Mouse (Mus musculus) adrenal gland, adult 18-20 months (tissue): ENCODE results near the gene Naf1. TPM values are rescaled to one million over a fixed set of nuclear protein-coding genes. Genes with fewer than 3 reads are reported as not detected.

ENCODE experiments used
- DNase-seq, 2 experiments: peaks; one replicate each; pipeline ENCODE4 v3.0.0; 2021 to 2022; ENCODE audit warnings: low spot score in 2 of 2
- long read RNA-seq, 2 experiments: library from polyadenylated mRNA; stranded (forward); transcript quantifications; one replicate each; pipeline ENCODE4 v2.0.0; 2021
- total RNA-seq, 2 experiments: library from RNA; stranded (reverse); gene quantifications; 1 replicate in 1 of 2; 2 replicates in 1 of 2; pipeline ENCODE4 v1.2.3; 2021

Naf1 gene
- total RNA-seq = 10 to 100 TPM; 12.3 to 15.5 TPM
- long read RNA-seq, experiment 1, partial matches to known transcripts = 0 of 1 reads
- long read RNA-seq, experiment 1, other reads (novel, unspliced or antisense) = 1 of 1 reads
- long read RNA-seq, experiment 2, partial matches to known transcripts = 10 of 10 reads
- long read RNA-seq, experiment 2, other reads (novel, unspliced or antisense) = 0 of 10 reads

- DNase-seq = peak; percentile 87 to 91
Observed at GRCm38 (mm10) chr8:66860023-66860422, at the start of gene Naf1. Naf1 (plus strand) TSS chr8:66860217.

GRCm38 (mm10) chr8:66860921-66861588 lies 1.0 kb downstream of the Naf1 start:
- DNase-seq = peak; percentile 45

GRCm38 (mm10) chr8:66861589-66862500 lies 1.8 kb downstream of the Naf1 start:
- DNase-seq = no peak

- no peak for DNase-seq
Observed at GRCm38 (mm10) chr8:66863761-66864160, 3.7 kb downstream of the Naf1 start.

- no peak for DNase-seq
Observed at GRCm38 (mm10) chr8:66865120-66865519, 5.1 kb downstream of the Naf1 start.

- DNase-seq = no peak
Observed at GRCm38 (mm10) chr8:66867679-66868078, 7.7 kb downstream of the Naf1 start.

GRCm38 (mm10) chr8:66869211-66869932 lies 9.4 kb downstream of the Naf1 start:
- DNase-seq = no peak

- DNase-seq = no peak
Observed at GRCm38 (mm10) chr8:66883866-66884265, 23.8 kb downstream of the Naf1 start.

GRCm38 (mm10) chr8:66891879-66892278 lies 31.9 kb downstream of the Naf1 start:
- no peak for DNase-seq

GRCm38 (mm10) chr8:66905000-66905399 lies 45.0 kb downstream of the Naf1 start:
- no peak for DNase-seq

- DNase-seq = no peak
Observed at GRCm38 (mm10) chr8:66905557-66905956, 45.5 kb downstream of the Naf1 start.

GRCm38 (mm10) chr8:66906116-66906515 lies 46.1 kb downstream of the Naf1 start:
- DNase-seq = no peak

- no peak for DNase-seq
Observed at GRCm38 (mm10) chr8:66910684-66911083, 50.7 kb downstream of the Naf1 start.

GRCm38 (mm10) chr8:66913616-66914536 lies 53.9 kb downstream of the Naf1 start:
- DNase-seq = peak; percentile 55 to 64

- DNase-seq = no peak
Observed at GRCm38 (mm10) chr8:66916056-66916455, 56.0 kb downstream of the Naf1 start.

- DNase-seq = no peak
Observed at GRCm38 (mm10) chr8:66917695-66918467, 57.9 kb downstream of the Naf1 start.

GRCm38 (mm10) chr8:66918471-66918870 lies 58.5 kb downstream of the Naf1 start:
- DNase-seq = no peak

GRCm38 (mm10) chr8:66933746-66934145 lies 73.7 kb downstream of the Naf1 start:
- no peak for DNase-seq

- no peak for DNase-seq
Observed at GRCm38 (mm10) chr8:66936236-66936635, 76.2 kb downstream of the Naf1 start.
